Comparison of ENCODE assay signal across 22 mouse cellular contexts in the genomic region with DNA sequence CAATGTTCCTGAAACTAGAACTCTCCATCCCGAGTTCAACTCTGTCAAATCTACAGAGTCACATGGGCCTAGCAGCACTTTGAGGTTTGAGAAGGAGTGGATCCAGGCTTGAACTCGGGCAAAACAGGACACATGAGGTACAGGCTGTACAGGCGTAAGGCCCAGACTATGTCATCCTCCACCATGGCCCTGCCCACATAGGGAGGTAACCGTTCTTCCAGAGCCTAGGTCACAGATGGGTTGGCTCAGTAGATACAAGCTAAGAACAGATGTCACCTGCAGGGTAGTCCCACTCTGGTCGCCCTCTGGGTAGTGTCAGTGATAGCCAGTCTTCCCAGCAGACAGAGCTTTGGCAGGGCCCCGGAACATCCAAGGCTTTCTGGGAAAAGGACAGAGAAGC. TPM values are rescaled to one million over a fixed set of nuclear protein-coding genes. Genes with fewer than 3 reads are reported as not detected.
"Had no signal": no experiment of that assay in that cellular context is flagged by ENCODE, and none has a peak within 500 bp of the region (broad histone marks: within the 10 kb centered on the region; RNA-seq: fewer than 3 reads in every experiment).

No protein-coding gene starts in this region.

- H3K27ac ChIP-seq: layer of hippocampus, adult 2 months; limb, embryonic 10.5 days; limb, embryonic 13.5 days; liver, embryonic 15.5 days; midbrain, embryonic 12.5 days; midbrain, embryonic 15.5 days; neural tube, embryonic 13.5 days; stomach, embryonic 15.5 days had no signal

- H3K36me3 ChIP-seq: limb, embryonic 10.5 days; limb, embryonic 13.5 days; midbrain, embryonic 12.5 days; midbrain, embryonic 15.5 days; neural tube, embryonic 13.5 days; stomach, embryonic 15.5 days had no signal

- H3K27me3 ChIP-seq: limb, embryonic 13.5 days; liver, embryonic 15.5 days; midbrain, embryonic 12.5 days; midbrain, embryonic 15.5 days; neural tube, embryonic 13.5 days; stomach, embryonic 15.5 days had no signal

- H3K4me2 ChIP-seq: limb, embryonic 13.5 days; liver, embryonic 15.5 days; midbrain, embryonic 12.5 days; midbrain, embryonic 15.5 days; neural tube, embryonic 13.5 days; stomach, embryonic 15.5 days had no signal

- H3K9ac ChIP-seq: limb, embryonic 13.5 days; liver, embryonic 15.5 days; midbrain, embryonic 12.5 days; midbrain, embryonic 15.5 days; neural tube, embryonic 13.5 days; stomach, embryonic 15.5 days had no signal

- ATAC-seq: inflammation-experienced regulatory T-cells, adult 6 months; intestine, embryonic 16.5 days; midbrain, embryonic 15.5 days had no signal

- DNase-seq: kidney, adult 18-20 months; kidney, postnatal 25 days; layer of hippocampus, adult 9-11 months; lung, adult 2 months; retina, postnatal 1 day; right cerebral cortex, postnatal 25 days; spleen, adult 18-20 months; thymus, adult 18-20 months; thymus, postnatal 36 days had no signal

- H3K9me3 ChIP-seq: limb, embryonic 10.5 days; liver, embryonic 15.5 days; midbrain, embryonic 12.5 days; midbrain, embryonic 15.5 days; neural tube, embryonic 13.5 days; stomach, embryonic 15.5 days had no signal

- H3K4me3 ChIP-seq: layer of hippocampus, adult 2 months; limb, embryonic 10.5 days; limb, embryonic 13.5 days; liver, embryonic 15.5 days; megakaryocyte, embryonic 14.5 days; midbrain, embryonic 12.5 days; midbrain, embryonic 15.5 days; myocyte; neural tube, embryonic 13.5 days; stomach, embryonic 15.5 days had no signal

- H3K4me1 ChIP-seq: limb, embryonic 10.5 days; limb, embryonic 13.5 days; midbrain, embryonic 12.5 days; midbrain, embryonic 15.5 days; neural tube, embryonic 13.5 days; stomach, embryonic 15.5 days had no signal

RNA-seq across cellular contexts. Expression of gene Phospho1, which starts 37.8 kb away (rescaled TPM):
- polyA plus RNA-seq: inflammation-experienced regulatory T-cells, adult 6 months; kidney, embryonic 16.5 days; limb, embryonic 10.5 days; midbrain, embryonic 12.5 days; midbrain, embryonic 15.5 days; neural tube, embryonic 13.5 days had no signal
